Mouse (Mus musculus) heart, embryonic 16.5 days (tissue): Measurements from ENCODE around the gene Ltn1. TPM values are rescaled to one million over a fixed set of nuclear protein-coding genes. Genes with fewer than 3 reads are reported as not detected.
A peak's percentile ranks its signal among the peaks of the same experiment; 100 is the strongest.

Experiments used
- ATAC-seq: fragments of 200-750 bp; cut with Nextera tagmentation; replicated peaks from 2 replicates; pipeline ENCODE4 v1.8.0; 2017; ENCODE audit warnings: moderate number of reproducible peaks; ENCODE audit not compliant: insufficient read depth, low FRiP score; ENCODE audit errors: extremely low read depth
- H3K27ac ChIP-seq: fragments of 300-500 bp; sonication (generic); 2 replicates; pipeline ENCODE4 v1.5.1; 2014; ENCODE audit warnings: mild to moderate bottlenecking, low read length, control low read depth, moderate library complexity
- H3K27me3 ChIP-seq: fragments of 300-500 bp; sonication (generic); 2 replicates; pipeline ENCODE4 v1.6.1; 2014; ENCODE audit warnings: low read length, mixed read lengths; ENCODE audit not compliant: control insufficient read depth, insufficient read depth
- H3K36me3 ChIP-seq: fragments of 300-500 bp; sonication (generic); 2 replicates; pipeline ENCODE4 v1.6.1; 2014; ENCODE audit not compliant: control insufficient read depth, insufficient read depth
- H3K4me1 ChIP-seq: fragments of 300-500 bp; sonication (generic); 2 replicates; pipeline ENCODE4 v1.6.1; 2014; ENCODE audit warnings: low read length, mixed read lengths; ENCODE audit not compliant: control insufficient read depth, insufficient read depth
- H3K4me2 ChIP-seq: fragments of 300-500 bp; sonication (generic); 2 replicates; pipeline ENCODE4 v1.6.1; 2014; ENCODE audit warnings: low read depth, mild to moderate bottlenecking, control low read depth, low read length
- H3K4me3 ChIP-seq: fragments of 300-500 bp; sonication (generic); 2 replicates; pipeline ENCODE4 v1.5.1; 2014; ENCODE audit warnings: mild to moderate bottlenecking, control low read depth, low read length
- H3K9ac ChIP-seq: fragments of 300-500 bp; sonication (generic); 2 replicates; pipeline ENCODE4 v1.6.1; 2014; ENCODE audit warnings: low read length, control low read depth
- H3K9me3 ChIP-seq: fragments of 300-500 bp; sonication (generic); replicated peaks from 2 replicates; pipeline ENCODE4 v1.6.1; 2016; ENCODE audit warnings: low read length; ENCODE audit not compliant: control insufficient read depth
- WGBS: fragments of 180-500 bp; shearing (Covaris S2); extraction: QIAGEN DNeasy Blood & Tissue Kit; methylation state at CpG from one replicate; pipeline ENCODE4 v1.1.7; 2014; 5-methylcytosine and 5-hydroxymethylcytosine counted together
- polyA plus RNA-seq: library from polyadenylated mRNA; unstranded; fragments of >200 nt; fragmentation: Nextera tagmentation; extraction: Ambion mirVana; gene quantifications from 2 replicates; pipeline ENCODE4 v1.2.1, GENCODE M21; 2015

Ltn1 gene
- polyA plus RNA-seq, 1 experiment from 2014 or later: 18.2 TPM

DNA sequence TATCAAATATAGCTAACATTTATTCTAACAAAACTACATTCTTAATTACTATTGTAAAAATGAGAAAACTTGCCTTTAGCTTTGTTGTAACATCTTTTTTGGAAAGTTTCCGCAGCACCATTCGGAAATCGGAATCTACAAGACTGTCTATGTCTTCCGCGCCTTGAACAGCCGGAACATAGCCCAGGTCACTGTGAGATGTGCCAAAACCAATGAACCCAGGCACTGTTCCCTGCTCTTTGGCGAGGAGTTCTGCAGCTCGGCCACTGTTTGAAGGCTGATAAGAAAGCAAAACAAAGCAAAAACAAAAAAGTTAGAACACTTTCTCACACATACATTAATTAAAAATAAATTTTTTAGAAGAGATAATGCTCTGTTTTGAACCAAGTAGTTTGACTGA is 4.9 kb downstream of the Ltn1 start:
- Histone ChIP-seq H3K4me1 (peaks cover 7% of the 10 kb centered on the region), H3K36me3 (peaks cover 38% of the 10 kb centered on the region), H3K27me3 (no peaks in the 10 kb centered on the region), H3K4me3 (no peak overlapping the region), H3K27ac (no peak overlapping the region), H3K9me3 (no peaks in the 10 kb centered on the region), H3K9ac (no peak overlapping the region), H3K4me2 (no peak overlapping the region)
- ATAC-seq: no peak
- 86% methylated on average over 8 of the region's 8 CpGs for WGBS

- no peak overlapping the region for H3K9ac ChIP-seq
- no peaks in the 10 kb centered on the region for H3K4me1 ChIP-seq
- ATAC-seq: no peak
- WGBS: 95% methylated on average over 8 of the region's 8 CpGs
- no peak overlapping the region for H3K27ac ChIP-seq
- H3K4me2 ChIP-seq: no peak overlapping the region
- no peak overlapping the region for H3K4me3 ChIP-seq
- peaks cover 10% of the 10 kb centered on the region for H3K9me3 ChIP-seq
- H3K36me3 ChIP-seq: peaks cover 89% of the 10 kb centered on the region
- H3K27me3 ChIP-seq: no peaks in the 10 kb centered on the region
These were observed 11.8 kb downstream of the Ltn1 start for GRCm38 (mm10) chr16:87420662-87421061.

DNA sequence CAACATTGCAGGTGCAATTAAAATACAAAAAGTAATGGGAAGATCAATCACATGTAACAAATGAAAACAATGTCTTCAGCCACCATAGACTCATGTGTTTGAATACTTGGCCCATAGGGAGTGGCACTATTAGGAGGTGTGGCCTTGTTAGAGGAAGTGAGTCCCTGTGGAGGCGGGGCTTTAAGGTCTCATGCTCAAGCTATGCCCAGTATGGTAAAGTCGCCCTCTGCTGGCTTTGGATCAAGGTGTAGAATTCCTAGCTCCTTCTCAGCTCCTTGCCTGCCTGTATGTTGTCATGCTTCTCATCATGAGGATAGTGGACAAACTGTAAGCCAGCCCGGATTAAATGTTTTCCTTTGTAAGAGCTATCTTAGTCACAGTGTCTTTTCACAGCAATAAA is 27.4 kb downstream of the Ltn1 start:
- Histone ChIP-seq H3K27ac (no peak overlapping the region), H3K27me3 (no peaks in the 10 kb centered on the region), H3K4me3 (no peak overlapping the region), H3K9me3 (no peaks in the 10 kb centered on the region), H3K36me3 (peaks cover 74% of the 10 kb centered on the region), H3K9ac (no peak overlapping the region), H3K4me1 (no peaks in the 10 kb centered on the region), H3K4me2 (no peak overlapping the region)
- ATAC-seq: no peak
- WGBS: 84% methylated on average over 3 of the region's 3 CpGs

GRCm38 (mm10) chr16:87393813-87394548 is 38.4 kb downstream of the Ltn1 start:
- Histone ChIP-seq H3K27ac (0 out of 2 replicates have a peak overlapping the region, but pooled peaks have one; percentile 17), H3K36me3 (peaks cover 31% of the 10 kb centered on the region)

DNA sequence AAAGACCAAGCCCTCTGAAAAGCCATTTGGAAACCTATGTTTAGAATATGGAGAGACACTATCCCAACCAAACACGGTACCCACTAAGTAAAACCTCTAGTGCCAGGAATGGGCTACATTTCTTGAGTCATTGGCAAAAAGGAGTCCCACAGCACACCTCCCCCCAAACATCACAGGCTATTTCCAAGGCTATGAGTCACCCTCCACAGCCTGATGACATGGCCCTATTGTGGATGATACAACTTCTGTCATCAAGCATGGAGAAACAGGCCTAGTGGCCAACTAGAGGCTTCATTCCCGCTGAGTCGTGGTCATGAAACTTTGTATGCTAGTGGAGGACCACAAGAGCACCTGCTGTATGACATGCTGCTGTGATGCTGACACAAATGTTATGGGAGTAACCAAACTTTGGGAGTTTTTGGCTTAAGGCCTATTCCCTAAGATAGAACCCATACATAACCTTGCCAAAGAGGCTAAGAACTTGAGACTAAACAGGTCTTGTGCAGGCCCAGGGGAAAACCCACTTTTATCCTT is 44.9 kb downstream of the Ltn1 start:
- Histone ChIP-seq H3K9ac (no peak overlapping the region), H3K9me3 (no peaks in the 10 kb centered on the region; the same call in 1 of the 2 replicates), H3K4me1 (no peaks in the 10 kb centered on the region; the same call in 1 of the 2 replicates), H3K27ac (no peak overlapping the region), H3K36me3 (peaks cover 24% of the 10 kb centered on the region), H3K27me3 (no peaks in the 10 kb centered on the region), H3K4me2 (no peak overlapping the region), H3K4me3 (no peak overlapping the region)
- 81% methylated on average over 3 of the region's 3 CpGs for WGBS
- ATAC-seq: no peak

More at GRCm38 (mm10) chr16:87393813-87394548, 38.4 kb downstream of the Ltn1 start:
- WGBS: 38% methylated on average over 16 of the region's 16 CpGs
- Histone ChIP-seq H3K9me3 (no peaks in the 10 kb centered on the region), H3K9ac (no peak overlapping the region), H3K4me2 (no peak overlapping the region), H3K4me1 (no peaks in the 10 kb centered on the region; the same call in 1 of the 2 replicates), H3K4me3 (no peak overlapping the region), H3K27me3 (no peaks in the 10 kb centered on the region)
- ATAC-seq: peak; percentile 83

DNA sequence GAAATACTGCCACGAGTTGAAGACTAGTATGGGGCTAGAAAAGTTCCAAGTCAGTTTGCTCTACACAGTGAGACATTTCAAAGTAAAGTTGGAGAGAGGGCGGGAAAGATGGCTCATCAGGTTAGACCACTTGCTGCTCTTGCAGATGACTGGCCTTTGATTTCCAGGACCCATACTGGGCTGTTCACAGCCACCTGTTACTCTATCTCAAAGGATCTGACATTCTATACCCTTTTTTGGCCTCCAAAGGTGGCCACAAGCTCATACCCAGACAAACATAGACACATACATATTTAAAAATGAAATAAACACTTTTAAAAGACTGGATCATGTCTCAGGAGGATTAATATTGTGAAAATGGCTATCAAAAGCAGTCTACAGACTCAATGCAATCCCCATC is 48.0 kb downstream of the Ltn1 start:
- Histone ChIP-seq H3K36me3 (peaks cover 44% of the 10 kb centered on the region), H3K27me3 (no peaks in the 10 kb centered on the region), H3K4me1 (no peaks in the 10 kb centered on the region; the same call in 1 of the 2 replicates), H3K27ac (no peak overlapping the region), H3K4me2 (no peak overlapping the region), H3K9ac (no peak overlapping the region), H3K9me3 (no peaks in the 10 kb centered on the region; the same call in 1 of the 2 replicates), H3K4me3 (no peak overlapping the region)
- ATAC-seq: no peak
- WGBS: 90% methylated on average over 2 of the region's 2 CpGs

- H3K9me3 ChIP-seq: no peaks in the 10 kb centered on the region; the same call in 1 of the 2 replicates
- H3K4me1 ChIP-seq: no peaks in the 10 kb centered on the region; the same call in 1 of the 2 replicates
- H3K9ac ChIP-seq: no peak overlapping the region
- ATAC-seq: no peak
- H3K36me3 ChIP-seq: peaks cover 45% of the 10 kb centered on the region
- H3K27me3 ChIP-seq: no peaks in the 10 kb centered on the region
- 46% methylated on average over 2 of the region's 2 CpGs for WGBS
- H3K27ac ChIP-seq: no peak overlapping the region
- no peak overlapping the region for H3K4me2 ChIP-seq
- no peak overlapping the region for H3K4me3 ChIP-seq
These were observed 49.4 kb downstream of the Ltn1 start for GRCm38 (mm10) chr16:87382996-87383395.

- 91% methylated on average over 6 of the region's 6 CpGs for WGBS
- Histone ChIP-seq H3K4me3 (no peak overlapping the region), H3K27me3 (no peaks in the 10 kb centered on the region), H3K9ac (no peak overlapping the region), H3K4me2 (no peak overlapping the region), H3K27ac (no peak overlapping the region), H3K9me3 (no peaks in the 10 kb centered on the region), H3K4me1 (peaks cover 11% of the 10 kb centered on the region), H3K36me3 (peaks cover 33% of the 10 kb centered on the region; the same call in 1 of the 2 replicates)
- ATAC-seq: no peak
These were observed 66.0 kb downstream of the Ltn1 start for GRCm38 (mm10) chr16:87366445-87366844.

DNA sequence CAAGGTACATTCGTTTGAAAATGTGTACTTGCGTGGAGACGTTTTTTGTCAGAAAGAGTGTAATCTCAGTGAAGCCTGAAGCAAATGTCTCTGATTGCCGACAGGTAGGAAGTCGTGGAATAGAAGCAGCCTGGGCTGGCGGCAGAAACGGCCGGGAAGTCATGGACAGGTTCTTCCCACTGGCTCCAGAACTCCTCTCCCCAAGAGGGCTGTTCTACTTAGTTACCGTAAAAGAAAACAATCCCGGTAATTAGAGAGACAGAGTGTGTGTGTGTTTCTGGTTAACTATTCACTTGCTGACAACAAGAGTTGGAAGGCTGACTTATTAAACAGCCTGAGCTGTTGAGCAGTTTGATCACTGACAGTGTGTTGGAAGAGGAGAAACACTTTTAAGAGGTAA is 66.4 kb downstream of the Ltn1 start:
- ATAC-seq: no peak
- H3K27me3 ChIP-seq: no peaks in the 10 kb centered on the region
- H3K9ac ChIP-seq: no peak overlapping the region
- no peaks in the 10 kb centered on the region for H3K9me3 ChIP-seq
- peaks cover 11% of the 10 kb centered on the region for H3K4me1 ChIP-seq
- WGBS: 75% methylated on average over 10 of the region's 10 CpGs
- no peak overlapping the region for H3K27ac ChIP-seq
- no peak overlapping the region for H3K4me3 ChIP-seq
- H3K4me2 ChIP-seq: no peak overlapping the region
- H3K36me3 ChIP-seq: peaks cover 33% of the 10 kb centered on the region; the same call in 1 of the 2 replicates
